Mouse (Mus musculus): ENCODE measurements around the gene Frat2. TPM values are rescaled to one million over a fixed set of nuclear protein-coding genes. Genes with fewer than 3 reads are reported as not detected.

The Frat2 gene
- polyA plus RNA-seq, 1 experiment from 2014 or later: 9.8 TPM

- H3K36me3 ChIP-seq (ENCODE audit: control insufficient read depth, insufficient read depth, low read length): no peaks in the 10 kb centered on the region
- peak overlapping the region; percentile 49; the same call in 1 of the 2 replicates for H3K27ac ChIP-seq (ENCODE audit: low read depth, low read length)
- H3K9ac ChIP-seq (ENCODE audit: low read depth, low read length): peak overlapping the region; percentile 26; the same call in 1 of the 2 replicates
- no peak overlapping the region for H3K4me3 ChIP-seq (ENCODE audit: low read depth, low read length)
- WGBS: 45% methylated on average over 9 of the region's 9 CpGs
- H3K9me3 ChIP-seq (ENCODE audit: control insufficient read depth, low read length): 0 out of 2 replicates have a peak, but pooled peaks cover 3% of the 10 kb centered on the region
- no peaks in the 10 kb centered on the region for H3K27me3 ChIP-seq (replicated peaks; ENCODE audit: control insufficient read depth, insufficient read depth, low read length)
- DNase-seq (ENCODE audit: low spot score) (no peak), ATAC-seq (replicated peaks; ENCODE audit: low FRiP score) (peak; percentile 84)
- peaks cover 20% of the 10 kb centered on the region for H3K4me1 ChIP-seq (replicated peaks; ENCODE audit: control insufficient read depth, insufficient read depth, low read length)
- peak overlapping the region; percentile 41 for H3K4me2 ChIP-seq
Measured at GRCm38 (mm10) chr19:41807497-41807896, 40.4 kb downstream of the Frat2 start.

- Histone ChIP-seq H3K27me3 (replicated peaks; ENCODE audit: control insufficient read depth, insufficient read depth, low read length) (no peaks in the 10 kb centered on the region), H3K4me3 (ENCODE audit: low read depth, low read length) (no peak overlapping the region), H3K9me3 (ENCODE audit: control insufficient read depth, low read length) (0 out of 2 replicates have a peak, but pooled peaks cover 3% of the 10 kb centered on the region), H3K4me1 (replicated peaks; ENCODE audit: control insufficient read depth, insufficient read depth, low read length) (peaks cover 19% of the 10 kb centered on the region), H3K27ac (ENCODE audit: low read depth, low read length) (no peak overlapping the region), H3K9ac (ENCODE audit: low read depth, low read length) (no peak overlapping the region), H3K4me2 (no peak overlapping the region), H3K36me3 (ENCODE audit: control insufficient read depth, insufficient read depth, low read length) (no peaks in the 10 kb centered on the region)
- 91% methylated on average over 4 of the region's 4 CpGs for WGBS
- ATAC-seq (replicated peaks; ENCODE audit: low FRiP score): no peak
- no peak for DNase-seq (ENCODE audit: low spot score)
Measured at GRCm38 (mm10) chr19:41805831-41806230, 42.1 kb downstream of the Frat2 start.

- Histone ChIP-seq H3K27me3 (replicated peaks; ENCODE audit: control insufficient read depth, insufficient read depth, low read length) (no peaks in the 10 kb centered on the region), H3K9me3 (ENCODE audit: control insufficient read depth, low read length) (0 out of 2 replicates have a peak, but pooled peaks cover 3% of the 10 kb centered on the region), H3K4me1 (replicated peaks; ENCODE audit: control insufficient read depth, insufficient read depth, low read length) (peaks cover 24% of the 10 kb centered on the region), H3K4me3 (ENCODE audit: low read depth, low read length) (no peak overlapping the region), H3K27ac (ENCODE audit: low read depth, low read length) (no peak overlapping the region), H3K4me2 (no peak overlapping the region), H3K9ac (ENCODE audit: low read depth, low read length) (no peak overlapping the region), H3K36me3 (ENCODE audit: control insufficient read depth, insufficient read depth, low read length) (no peaks in the 10 kb centered on the region)
- DNase-seq (ENCODE audit: low spot score) (peak; percentile 47), ATAC-seq (replicated peaks; ENCODE audit: low FRiP score) (no peak)
- 43% methylated on average over 7 of the region's 7 CpGs for WGBS
Measured at GRCm38 (mm10) chr19:41803322-41803721, 44.6 kb downstream of the Frat2 start.

- under 1% methylated on average over 47 of the region's 48 CpGs for WGBS
- peak within 1 kb of the TSS; percentile 82 for H3K4me2 ChIP-seq
Measured at GRCm38 (mm10) chr19:41801742-41802369, 46.1 kb downstream of the Frat2 start, which contains the start of gene Arhgap19. TSS of gene Arhgap19 (minus strand) at chr19:41802047.

GRCm38 (mm10) chr19:41800986-41801741 is 46.8 kb downstream of the Frat2 start:
- ATAC-seq (replicated peaks; ENCODE audit: low FRiP score) (no peak), DNase-seq (ENCODE audit: low spot score) (no peak)
- peak overlapping the region; percentile 93 for H3K4me3 ChIP-seq (ENCODE audit: low read depth, low read length)
- 0 out of 2 replicates have a peak, but pooled peaks cover 3% of the 10 kb centered on the region for H3K9me3 ChIP-seq (ENCODE audit: control insufficient read depth, low read length)
- peak overlapping the region; percentile 79 for H3K27ac ChIP-seq (ENCODE audit: low read depth, low read length)
- peaks cover 18% of the 10 kb centered on the region for H3K4me1 ChIP-seq (replicated peaks; ENCODE audit: control insufficient read depth, insufficient read depth, low read length)
- H3K4me2 ChIP-seq: peak overlapping the region; percentile 82
- no peaks in the 10 kb centered on the region for H3K36me3 ChIP-seq (ENCODE audit: control insufficient read depth, insufficient read depth, low read length)
- H3K9ac ChIP-seq (ENCODE audit: low read depth, low read length): peak overlapping the region; percentile 95
- 5% methylated on average over 26 of the region's 26 CpGs for whole genome bisulfite sequencing
- no peaks in the 10 kb centered on the region for H3K27me3 ChIP-seq (replicated peaks; ENCODE audit: control insufficient read depth, insufficient read depth, low read length)

More at GRCm38 (mm10) chr19:41801742-41802369, 46.1 kb downstream of the Frat2 start, which contains the start of gene Arhgap19:
- Histone ChIP-seq H3K4me3 (ENCODE audit: low read depth, low read length) (peak within 1 kb of the TSS; percentile 93), H3K4me1 (replicated peaks; ENCODE audit: control insufficient read depth, insufficient read depth, low read length) (peaks cover 15% of the 10 kb centered on the region), H3K9me3 (ENCODE audit: control insufficient read depth, low read length) (0 out of 2 replicates have a peak, but pooled peaks cover 3% of the 10 kb centered on the region), H3K27ac (ENCODE audit: low read depth, low read length) (peak within 1 kb of the TSS; percentile 79), H3K36me3 (ENCODE audit: control insufficient read depth, insufficient read depth, low read length) (no peaks in the 10 kb centered on the region), H3K9ac (ENCODE audit: low read depth, low read length) (peak within 1 kb of the TSS; percentile 95), H3K27me3 (replicated peaks; ENCODE audit: control insufficient read depth, insufficient read depth, low read length) (no peaks in the 10 kb centered on the region)
- ATAC-seq (replicated peaks; ENCODE audit: low FRiP score): peak; percentile 98
- DNase-seq (ENCODE audit: low spot score): peak; percentile 83

GRCm38 (mm10) chr19:41800451-41800850 is 47.5 kb downstream of the Frat2 start:
- 50% methylated on average over 6 of the region's 6 CpGs for WGBS
- H3K27ac ChIP-seq (ENCODE audit: low read depth, low read length): no peak overlapping the region

GRCm38 (mm10) chr19:41797536-41797935 is 50.4 kb downstream of the Frat2 start:
- no peaks in the 10 kb centered on the region for H3K36me3 ChIP-seq (ENCODE audit: control insufficient read depth, insufficient read depth, low read length)
- H3K9ac ChIP-seq (ENCODE audit: low read depth, low read length): no peak overlapping the region
- no peaks in the 10 kb centered on the region for H3K27me3 ChIP-seq (replicated peaks; ENCODE audit: control insufficient read depth, insufficient read depth, low read length)
- DNase-seq (ENCODE audit: low spot score) (no peak), ATAC-seq (replicated peaks; ENCODE audit: low FRiP score) (no peak)
- peaks cover 18% of the 10 kb centered on the region for H3K4me1 ChIP-seq (replicated peaks; ENCODE audit: control insufficient read depth, insufficient read depth, low read length)
- WGBS: 78% methylated on average over 6 of the region's 6 CpGs
- no peak overlapping the region for H3K4me2 ChIP-seq
- no peaks in the 10 kb centered on the region for H3K9me3 ChIP-seq (ENCODE audit: control insufficient read depth, low read length)
- H3K27ac ChIP-seq (ENCODE audit: low read depth, low read length): no peak overlapping the region
- H3K4me3 ChIP-seq (ENCODE audit: low read depth, low read length): no peak overlapping the region

More at GRCm38 (mm10) chr19:41800451-41800850, 47.5 kb downstream of the Frat2 start:
- H3K4me1 ChIP-seq (replicated peaks; ENCODE audit: control insufficient read depth, insufficient read depth, low read length): peaks cover 18% of the 10 kb centered on the region
- H3K27me3 ChIP-seq (replicated peaks; ENCODE audit: control insufficient read depth, insufficient read depth, low read length): no peaks in the 10 kb centered on the region
- no peaks in the 10 kb centered on the region for H3K9me3 ChIP-seq (ENCODE audit: control insufficient read depth, low read length)
- H3K4me2 ChIP-seq: peak overlapping the region; percentile 82
- H3K4me3 ChIP-seq (ENCODE audit: low read depth, low read length): peak overlapping the region; percentile 93
- ATAC-seq (replicated peaks; ENCODE audit: low FRiP score): no peak
- peak overlapping the region; percentile 95 for H3K9ac ChIP-seq (ENCODE audit: low read depth, low read length)
- H3K36me3 ChIP-seq (ENCODE audit: control insufficient read depth, insufficient read depth, low read length): no peaks in the 10 kb centered on the region
- DNase-seq (ENCODE audit: low spot score): no peak

- Histone ChIP-seq H3K36me3 (ENCODE audit: control insufficient read depth, insufficient read depth, low read length) (no peaks in the 10 kb centered on the region), H3K9me3 (ENCODE audit: control insufficient read depth, low read length) (no peaks in the 10 kb centered on the region), H3K27me3 (replicated peaks; ENCODE audit: control insufficient read depth, insufficient read depth, low read length) (no peaks in the 10 kb centered on the region), H3K4me3 (ENCODE audit: low read depth, low read length) (no peak overlapping the region), H3K27ac (ENCODE audit: low read depth, low read length) (no peak overlapping the region), H3K4me1 (replicated peaks; ENCODE audit: control insufficient read depth, insufficient read depth, low read length) (peaks cover 18% of the 10 kb centered on the region), H3K9ac (ENCODE audit: low read depth, low read length) (no peak overlapping the region), H3K4me2 (no peak overlapping the region)
- ATAC-seq (replicated peaks; ENCODE audit: low FRiP score): no peak
- 69% methylated on average over 12 of the region's 12 CpGs for WGBS
- no peak for DNase-seq (ENCODE audit: low spot score)
Measured at GRCm38 (mm10) chr19:41796789-41797327, 51.1 kb downstream of the Frat2 start.
